21 mouse cellular contexts compared by ENCODE assay signal in the genomic region with DNA sequence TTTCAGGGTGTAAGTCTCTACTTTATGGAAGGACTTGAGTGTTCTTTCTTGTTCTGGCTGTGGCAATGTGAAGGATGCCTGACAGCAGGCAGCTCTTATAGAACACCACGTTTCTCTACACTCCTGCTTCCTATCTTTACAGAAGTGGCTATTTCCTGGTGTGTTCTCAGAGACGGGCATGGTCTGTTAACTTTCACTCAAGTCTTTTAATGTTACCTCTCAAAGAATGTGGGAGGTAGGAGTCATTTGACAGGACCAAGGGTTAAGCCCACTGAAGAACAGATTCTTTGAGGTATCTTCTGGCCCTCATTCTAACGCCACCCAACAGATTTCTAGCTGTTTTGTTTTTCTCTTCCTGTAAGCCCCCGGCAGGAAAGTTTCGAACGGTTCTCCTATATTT. TPM values are rescaled to one million over a fixed set of nuclear protein-coding genes. Genes with fewer than 3 reads are reported as not detected.
A peak's percentile ranks its signal among the peaks of the same experiment; 100 is the strongest.
DNase-seq lines count a peak whose midpoint lies in the region; ATAC-seq and TF ChIP-seq lines count a peak whose summit lies in the region.
"Had no signal": no experiment of that assay in that cellular context is flagged by ENCODE, and none has a peak within 500 bp of the region (broad histone marks: within the 10 kb centered on the region; RNA-seq: fewer than 3 reads in every experiment).

No protein-coding gene starts in this region.

- peak overlapping the region; percentile 56; the same call in 1 of the 2 replicates for H3K27ac ChIP-seq in kidney, embryonic 16.5 days (ENCODE audit: low read length)
- H3K27ac ChIP-seq in lung, embryonic 16.5 days (ENCODE audit: low read length), result peak overlapping the region; percentile 27; the same call in 1 of the 2 replicates
- H3K27ac ChIP-seq: embryonic facial prominence, embryonic 10.5 days; embryonic facial prominence, embryonic 12.5 days; forebrain, embryonic 13.5 days; forebrain, embryonic 15.5 days had no signal

- H3K4me1 ChIP-seq in kidney, embryonic 16.5 days (ENCODE audit: insufficient read depth, low read length), result peaks cover 11% of the 10 kb centered on the region; the same call in 1 of the 2 replicates
- H3K4me1 ChIP-seq in lung, embryonic 16.5 days (replicated peaks; ENCODE audit: control insufficient read depth, insufficient read depth, low read length), result no peaks in the 10 kb centered on the region; the same call in 1 of the 2 replicates
- H3K4me1 ChIP-seq: embryonic facial prominence, embryonic 10.5 days; embryonic facial prominence, embryonic 12.5 days; forebrain, embryonic 13.5 days; forebrain, embryonic 15.5 days had no signal

- in situ Hi-C loops in Patski (cut with MboI; ENCODE audit: low pct_unique_long_range_greater_than_20kb), result no loop called here

- WGBS in kidney, embryonic 16.5 days, result 33% methylated on average over 6 of the region's 6 CpGs
- WGBS in lung, embryonic 16.5 days, result 38% methylated on average over 6 of the region's 6 CpGs

- ATAC-seq in kidney, embryonic 16.5 days (ENCODE audit: low FRiP score, low TSS enrichment), result peak; percentile 63; the same call in 1 of the 2 replicates
- ATAC-seq in lung, embryonic 16.5 days (ENCODE audit: low read depth), result peak; percentile 52; the same call in 1 of the 2 replicates
- peak; percentile 39 for ATAC-seq in Patski
- ATAC-seq: activated CD4-positive, CD25-positive, alpha-beta regulatory T cell, adult 4 months; forebrain, embryonic 13.5 days; forebrain, embryonic 15.5 days had no signal

- H3K36me3 ChIP-seq in kidney, embryonic 16.5 days (ENCODE audit: insufficient read depth, low read length), result no peaks in the 10 kb centered on the region
- H3K36me3 ChIP-seq in lung, embryonic 16.5 days (ENCODE audit: control insufficient read depth, insufficient read depth, low read length), result no peaks in the 10 kb centered on the region
- H3K36me3 ChIP-seq: embryonic facial prominence, embryonic 12.5 days; forebrain, embryonic 15.5 days had no signal

- POLR2A ChIA-PET in Patski (lab: Charles Lee), result interaction anchor here (0.7 to 1.3 kb wide), 3 partner anchors 9 to 49 kb away, joined by 4 to 7 read pairs (median 4); no protein-coding TSS in a partner anchor

- peak; percentile 49 for DNase-seq in kidney, adult 9 months
- DNase-seq in kidney, adult 18-20 months, result no peak
- DNase-seq in kidney, postnatal 4 days, result no peak
- no peak for DNase-seq in lung, postnatal 25 days (ENCODE audit: low spot score)
- DNase-seq in Patski (ENCODE audit: low read depth, low spot score), result no peak
- DNase-seq in right cerebral cortex, postnatal 25 days, result no peak
- DNase-seq: adrenal gland, adult 8-10 months; adrenal gland, postnatal 14 days; adrenal gland, postnatal 36 days; cerebellum, adult 11-12 months; cerebellum, adult 2 months; cerebellum, adult 9-10 months; cerebellum, postnatal 10 days; cerebellum, postnatal 25 days had no signal

- TF ChIP-seq CTCF in Patski (IDR thresholded peaks at IDR 0.05), result no peak

- no peak overlapping the region for H3K4me2 ChIP-seq in kidney, embryonic 16.5 days (replicated peaks; ENCODE audit: low read depth, low read length)
- no peak overlapping the region for H3K4me2 ChIP-seq in lung, embryonic 16.5 days (ENCODE audit: low read depth, low read length)
- H3K4me2 ChIP-seq: embryonic facial prominence, embryonic 12.5 days; forebrain, embryonic 13.5 days; forebrain, embryonic 15.5 days had no signal

- no peak overlapping the region for H3K4me3 ChIP-seq in kidney, embryonic 16.5 days (ENCODE audit: low read length)
- no peak overlapping the region for H3K4me3 ChIP-seq in lung, embryonic 16.5 days (ENCODE audit: low read length)
- H3K4me3 ChIP-seq: embryonic facial prominence, embryonic 10.5 days; embryonic facial prominence, embryonic 12.5 days; forebrain, embryonic 13.5 days; forebrain, embryonic 15.5 days had no signal

- H3K9ac ChIP-seq in kidney, embryonic 16.5 days (replicated peaks; ENCODE audit: low read length), result no peak overlapping the region
- no peak overlapping the region for H3K9ac ChIP-seq in lung, embryonic 16.5 days (ENCODE audit: low read length)
- H3K9ac ChIP-seq: embryonic facial prominence, embryonic 12.5 days; forebrain, embryonic 13.5 days; forebrain, embryonic 15.5 days had no signal

- H3K9me3 ChIP-seq in kidney, embryonic 16.5 days (ENCODE audit: low read length), result no peaks in the 10 kb centered on the region
- H3K9me3 ChIP-seq in lung, embryonic 16.5 days (ENCODE audit: control insufficient read depth, low read length), result no peaks in the 10 kb centered on the region
- H3K9me3 ChIP-seq: embryonic facial prominence, embryonic 10.5 days; embryonic facial prominence, embryonic 12.5 days; forebrain, embryonic 13.5 days; forebrain, embryonic 15.5 days had no signal

- H3K27me3 ChIP-seq in kidney, embryonic 16.5 days (ENCODE audit: insufficient read depth, low read length), result no peaks in the 10 kb centered on the region
- no peaks in the 10 kb centered on the region for H3K27me3 ChIP-seq in lung, embryonic 16.5 days (ENCODE audit: control insufficient read depth, insufficient read depth, low read depth, low read length)
- no peaks in the 10 kb centered on the region for H3K27me3 ChIP-seq in Patski
- H3K27me3 ChIP-seq: embryonic facial prominence, embryonic 12.5 days; forebrain, embryonic 13.5 days; forebrain, embryonic 15.5 days had no signal

- CTCF ChIA-PET in Patski (lab: Charles Lee), result interaction anchor here (1.0 to 1.4 kb wide), 4 partner anchors 11 to 65 kb away, joined by 3 to 4 read pairs (median 3); no protein-coding TSS in a partner anchor

RNA-seq across cellular contexts. Expression of a gene that starts 9.5 kb away (rescaled TPM):
- 8.9 and 9.4 TPM in 2 replicates for polyA plus RNA-seq in kidney, embryonic 16.5 days (2015; fragmentation: Nextera tagmentation; extraction: Ambion mirVana)
- 7.5 and 8.3 TPM in 2 replicates for polyA plus RNA-seq in lung, embryonic 16.5 days (2015; fragmentation: Nextera tagmentation; extraction: Ambion mirVana)
- 30.8 TPM for polyA plus RNA-seq in Patski (2021)
